Mouse (Mus musculus) urinary bladder, postnatal 4 days (tissue): Measurements from ENCODE around the gene Fosl2.
"Not testable (repeated sequence)": the region's sequence is repeated elsewhere in the genome, so short reads cannot be mapped to it uniquely, and the experiment has no call there.

ENCODE experiments used
- DNase-seq, 2 experiments: peaks; one replicate each; pipeline ENCODE4 v3.0.0; 2021 to 2022; ENCODE audit warnings: low spot score in 2 of 2

Gene Fosl2

DNA sequence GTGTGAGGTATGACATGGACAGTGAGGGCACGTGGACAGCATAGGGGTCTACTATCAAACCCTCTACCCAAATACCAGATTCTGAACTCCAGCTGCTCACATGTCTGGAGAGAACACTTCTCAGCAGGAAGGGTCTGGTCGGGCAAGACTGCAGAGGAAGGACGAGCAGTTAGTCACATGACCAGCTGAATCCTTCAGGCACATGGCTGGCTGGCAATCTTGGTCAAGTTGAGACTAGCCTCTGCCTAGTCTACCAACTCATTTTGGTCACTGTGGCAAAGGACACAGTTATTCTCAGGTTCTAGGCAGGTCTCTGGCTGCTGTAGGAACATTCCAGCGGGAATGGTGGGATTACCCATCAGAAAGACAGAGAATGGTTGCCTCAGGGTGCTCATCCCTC lies 42.1 kb downstream of the Fosl2 start:
- DNase-seq: no peak

DNA sequence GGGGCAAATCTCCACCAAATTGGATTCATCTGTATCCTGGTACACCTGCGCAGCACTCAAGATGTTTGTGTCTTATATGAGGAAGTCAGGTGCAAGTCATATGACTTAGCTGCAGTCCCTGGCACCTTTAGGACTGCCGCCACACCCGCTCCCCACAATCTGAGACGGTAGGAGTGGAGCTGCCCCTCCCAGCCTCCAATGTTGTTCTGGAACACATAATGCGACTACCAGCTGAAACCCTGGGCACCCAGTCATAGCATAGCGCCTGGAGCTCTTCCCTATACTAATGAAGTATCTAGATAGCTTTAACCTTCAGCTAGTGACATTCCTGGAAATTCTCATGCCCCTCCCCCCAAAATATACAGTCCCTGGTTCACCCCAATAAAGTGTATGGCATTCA lies 43.1 kb downstream of the Fosl2 start:
- not testable (repeated sequence) for DNase-seq

DNA sequence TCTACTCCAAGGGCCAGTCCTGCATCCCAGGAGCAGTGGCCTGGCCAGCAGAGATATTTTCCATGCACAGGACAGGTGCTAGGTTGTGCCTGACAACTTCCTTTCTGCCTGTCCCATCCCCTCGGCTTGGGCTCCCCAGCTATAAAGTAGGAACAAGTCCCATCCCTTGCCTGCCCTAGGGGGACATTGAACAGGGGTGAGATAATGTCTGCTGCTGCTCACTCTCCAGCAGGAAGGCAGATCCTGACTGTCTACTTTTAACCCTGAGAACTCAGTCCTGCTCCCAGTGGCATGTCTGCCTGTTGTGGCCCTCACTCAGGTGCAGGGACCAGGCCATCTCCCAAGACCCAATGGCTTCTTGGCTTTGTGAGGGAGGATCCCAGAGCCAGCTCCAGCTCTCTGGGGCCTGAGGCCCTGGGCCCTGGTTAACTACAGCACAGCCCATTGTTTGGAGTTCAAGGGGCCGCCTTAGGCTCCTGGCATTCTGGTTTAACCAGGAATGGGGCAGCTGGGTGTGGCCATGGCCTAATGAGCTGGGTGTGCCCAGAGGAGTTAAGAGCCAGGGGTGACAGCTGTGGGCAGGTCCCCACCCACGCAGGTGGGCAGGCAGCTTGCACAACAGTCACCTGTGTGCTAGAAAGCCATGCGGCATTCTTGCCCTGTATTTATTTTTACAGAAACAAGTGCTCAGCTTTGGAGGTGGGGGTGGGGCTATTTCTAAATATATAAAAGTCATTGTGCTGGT lies 47.5 kb downstream of the Fosl2 start:
- no peak for DNase-seq

DNA sequence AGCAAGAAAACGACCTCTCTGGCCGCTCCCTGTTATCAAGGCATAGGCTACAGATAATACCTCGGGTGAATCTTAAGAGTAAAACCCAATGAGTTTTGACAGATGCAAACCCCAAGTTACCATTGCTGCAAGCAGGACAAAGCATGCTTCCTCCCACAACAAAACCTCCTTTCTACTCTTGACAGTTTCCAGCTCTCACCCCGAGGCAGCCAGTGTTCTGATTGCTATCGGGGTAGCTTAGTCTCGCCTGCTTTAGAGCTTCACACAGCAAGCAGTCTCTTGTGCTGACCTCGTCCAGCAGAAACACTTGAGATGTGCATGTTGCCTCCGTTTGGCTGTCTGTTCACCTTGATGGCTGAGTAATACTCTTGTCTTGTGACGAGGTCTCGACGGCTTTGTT lies 52.1 kb downstream of the Fosl2 start:
- no peak for DNase-seq

- DNase-seq: no peak
Measured at GRCm38 (mm10) chr5:32191259-32191658, 55.7 kb downstream of the Fosl2 start.

DNA sequence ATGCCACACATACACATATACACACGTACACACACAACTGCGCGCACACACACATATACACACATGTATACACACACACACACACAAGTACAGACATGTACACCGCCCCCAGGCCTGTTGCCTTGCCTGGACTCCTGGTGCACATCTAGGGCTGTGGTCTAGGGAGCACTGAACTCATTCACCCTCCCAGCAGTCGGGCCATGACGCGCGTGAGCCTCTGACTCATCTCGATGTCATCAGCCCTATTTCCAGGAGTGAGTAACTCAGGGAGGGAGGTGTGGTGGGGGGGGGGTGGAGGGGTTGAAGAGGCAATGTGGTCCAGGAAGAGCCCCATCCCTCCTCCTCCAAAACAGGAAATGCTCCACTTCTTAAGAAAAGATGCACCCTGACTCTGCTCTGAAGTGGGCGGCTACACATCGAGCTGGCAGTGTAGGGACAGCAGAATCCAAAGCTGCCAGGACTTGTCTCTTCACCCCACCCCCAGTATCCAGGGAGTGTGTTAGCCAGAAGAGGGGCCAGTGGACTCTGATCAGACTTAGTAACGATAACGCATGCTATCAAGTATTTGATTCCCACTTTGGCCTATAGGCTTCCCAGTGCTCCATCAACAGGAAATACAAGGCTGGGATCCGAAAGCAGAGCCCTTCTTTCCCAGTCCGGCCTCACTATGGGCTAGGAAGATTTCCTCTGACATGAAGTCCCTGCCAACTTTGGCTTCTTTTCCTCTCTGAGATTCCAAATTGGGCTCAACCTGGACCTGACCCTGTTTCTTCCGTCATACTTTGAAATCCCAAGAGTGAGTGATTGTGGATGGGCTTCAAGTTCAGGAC lies 56.6 kb downstream of the Fosl2 start:
- DNase-seq: no peak

DNA sequence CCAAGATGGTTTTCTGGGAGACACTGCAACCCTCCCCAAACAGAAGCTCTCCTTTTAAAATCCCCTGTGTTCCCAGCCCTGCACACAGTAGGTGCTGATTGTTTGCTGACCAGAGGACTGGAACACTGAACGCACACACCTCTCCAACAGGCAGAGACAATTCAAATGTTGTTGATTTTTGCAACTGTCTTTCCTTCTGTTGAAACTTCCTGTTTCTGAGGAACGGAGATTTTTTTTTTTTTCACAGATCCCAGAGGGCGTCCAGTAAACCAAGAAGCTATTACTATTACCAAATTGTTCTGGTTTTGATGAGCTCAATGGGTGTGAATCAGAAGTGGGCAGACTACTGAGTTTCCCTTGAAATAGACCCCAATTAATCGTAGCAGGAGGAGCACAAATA lies 58.6 kb downstream of the Fosl2 start:
- no peak for DNase-seq

GRCm38 (mm10) chr5:32195857-32196609 lies 60.4 kb downstream of the Fosl2 start:
- DNase-seq: no peak

GRCm38 (mm10) chr5:32197698-32198097 lies 62.1 kb downstream of the Fosl2 start:
- DNase-seq: peak; percentile 85 to 95

DNA sequence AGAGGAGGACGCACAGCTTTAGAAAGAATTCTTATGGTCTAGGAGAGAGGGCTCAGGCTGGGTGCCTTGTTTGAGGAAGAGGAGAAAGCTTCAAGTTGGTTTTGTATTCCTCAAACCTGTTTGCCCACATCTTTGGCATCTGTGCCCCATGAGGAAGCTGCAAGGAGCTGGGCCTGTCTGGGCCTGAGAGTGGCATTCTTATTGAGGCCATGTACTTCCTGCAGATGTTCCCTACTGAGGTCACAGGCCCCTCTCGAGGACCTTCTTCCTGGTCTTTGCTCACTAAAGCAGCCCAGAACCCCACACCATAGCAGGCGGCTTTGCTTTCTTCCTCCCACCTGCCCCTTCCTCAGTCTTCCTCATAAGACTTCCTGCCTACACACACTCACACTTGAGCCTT lies 63.5 kb downstream of the Fosl2 start:
- peak in 1 of 2 experiments; percentile 43 for DNase-seq

- no peak for DNase-seq
Measured at GRCm38 (mm10) chr5:32199594-32199993, 64.0 kb downstream of the Fosl2 start.

DNA sequence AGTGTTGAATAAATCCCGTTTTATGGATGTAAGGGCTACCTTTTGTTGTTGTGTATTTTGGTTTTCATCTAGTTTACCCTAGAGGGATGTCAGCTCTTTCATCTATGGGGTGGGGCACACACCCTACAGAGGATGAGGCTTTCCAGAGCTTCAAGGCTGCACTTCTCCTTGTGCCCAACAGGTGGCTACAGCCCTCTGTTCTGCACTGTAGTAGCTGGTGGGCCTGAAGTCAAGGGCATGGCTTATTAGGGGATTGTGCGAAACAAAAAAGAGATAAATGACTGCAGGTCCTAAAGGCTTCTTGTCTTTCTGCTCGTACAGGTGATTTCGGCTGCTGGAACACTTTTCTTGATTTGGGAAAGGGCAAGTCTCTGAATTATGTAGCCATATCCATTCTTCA lies 69.1 kb downstream of the Fosl2 start:
- no peak for DNase-seq

DNA sequence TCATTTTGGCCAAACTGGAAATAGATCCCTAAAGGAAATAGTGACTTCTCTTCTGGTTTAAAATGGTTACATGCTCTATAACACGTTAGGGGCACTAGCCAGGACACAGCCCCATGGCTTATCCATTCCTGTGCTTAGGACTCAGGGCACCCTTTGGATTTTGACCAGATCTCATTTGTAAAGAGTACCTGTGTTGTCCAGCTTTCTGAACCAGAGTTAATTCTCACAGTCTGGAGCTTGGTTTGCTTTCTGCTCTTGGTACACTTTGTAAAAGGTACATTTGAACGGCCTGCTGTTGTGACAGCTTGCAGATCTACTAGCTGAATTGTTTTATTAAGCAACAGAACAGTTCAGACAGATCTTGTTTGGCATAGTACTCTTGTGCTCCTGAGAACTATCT lies 71.1 kb downstream of the Fosl2 start:
- DNase-seq: no peak
